Mouse (Mus musculus): ENCODE data around the gene H2al3. TPM values are rescaled to one million over a fixed set of nuclear protein-coding genes. Genes with fewer than 3 reads are reported as not detected.

H2al3 gene
- polyA plus RNA-seq (2015; fragmentation: Illumina TruSeq; extraction: RNeasy Lipid Tissue Mini Kit (QIAGEN cat#74804); ENCODE audit: insufficient read depth, low read depth, low replicate concordance): not detected

DNA sequence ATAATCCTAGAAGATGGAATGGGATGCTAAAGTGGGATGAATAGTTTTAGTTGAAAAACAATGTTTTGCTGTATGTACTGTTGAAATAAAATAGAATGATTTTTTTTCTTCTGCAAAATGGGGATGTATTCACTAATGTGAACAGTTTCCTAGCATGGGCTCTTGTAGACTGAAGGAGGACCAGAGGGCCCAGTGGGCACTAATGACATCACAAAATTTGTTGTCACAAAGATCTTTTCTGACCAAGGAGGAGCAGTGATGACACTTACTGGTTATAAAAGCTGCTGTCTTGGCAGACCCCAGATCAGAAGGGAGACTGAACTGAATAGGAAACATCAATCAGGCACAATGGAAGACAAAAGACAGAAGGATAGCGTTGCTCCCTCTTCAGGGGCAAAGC is at the start of gene H2al3:
Gene H2al3 (plus strand): TSS at position 301 of the 400 bp plus-strand sequence.

DNA sequence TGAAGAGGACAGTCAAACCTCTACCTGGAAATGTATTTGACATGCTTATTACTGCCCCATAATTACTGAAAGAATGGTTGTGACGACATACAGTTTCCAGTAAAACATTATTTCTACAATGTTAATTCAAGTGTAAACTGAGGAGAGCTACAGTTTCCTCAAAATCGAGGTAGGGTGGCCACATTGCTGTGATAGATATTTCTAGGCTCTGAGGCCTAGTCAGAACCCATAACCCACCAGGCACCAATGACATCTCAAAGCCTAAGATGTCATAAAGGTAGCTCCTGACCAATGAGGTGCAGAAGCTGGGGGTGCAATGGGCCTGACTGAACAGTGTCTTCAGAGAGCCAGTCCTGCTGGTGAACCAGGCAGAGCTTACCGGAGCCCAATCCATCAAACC is 2.9 kb upstream of the H2al3 start, which contains the start of gene Hypm:
Gene Hypm (plus strand): TSS at position 301 of the 400 bp plus-strand sequence.

DNA sequence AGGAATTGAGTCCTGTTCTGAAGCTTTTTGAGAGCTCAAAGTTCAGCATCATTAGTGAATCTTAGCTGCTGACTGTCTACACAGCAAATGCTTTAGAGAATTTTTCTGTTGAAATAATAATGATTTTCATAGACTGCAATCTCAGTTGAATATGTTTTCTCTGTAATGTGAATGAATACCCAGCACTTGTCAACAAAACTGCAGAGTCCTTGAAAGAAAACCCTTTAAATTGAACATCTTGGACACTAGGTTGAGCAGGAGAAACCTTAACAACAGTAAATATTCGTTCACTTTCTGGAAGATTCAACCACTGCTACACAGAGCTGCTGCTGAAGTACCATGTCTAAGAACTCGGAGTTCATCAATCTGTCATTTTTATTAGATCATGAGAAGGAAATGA is 35.8 kb downstream of the H2al3 start, which contains the start of gene Sytl5:
Gene Sytl5 (plus strand): TSS at position 301 of the 400 bp plus-strand sequence.

Other genes with a start within 250 kb of the H2al3 start
- gene Dynlt3, start 186.7 kb upstream of the H2al3 start, polyA plus RNA-seq (2015; fragmentation: Illumina TruSeq; extraction: RNeasy Lipid Tissue Mini Kit (QIAGEN cat#74804); ENCODE audit: insufficient read depth, low read depth, low replicate concordance): 20.5 TPM
- not detected for gene Hypm, start 2.8 kb upstream of the H2al3 start, polyA plus RNA-seq (2015; fragmentation: Illumina TruSeq; extraction: RNeasy Lipid Tissue Mini Kit (QIAGEN cat#74804); ENCODE audit: insufficient read depth, low read depth, low replicate concordance)
- 2.0 TPM for gene Sytl5, start 35.9 kb downstream of the H2al3 start, polyA plus RNA-seq (2015; fragmentation: Illumina TruSeq; extraction: RNeasy Lipid Tissue Mini Kit (QIAGEN cat#74804); ENCODE audit: insufficient read depth, low read depth, low replicate concordance)